Mouse (Mus musculus) lung, postnatal 0 days (tissue): ENCODE measurements around the gene Pdgfb. TPM values are rescaled to one million over a fixed set of nuclear protein-coding genes. Genes with fewer than 3 reads are reported as not detected.

Experiments
- ATAC-seq: fragments of 200-750 bp; cut with Nextera tagmentation; 2 replicates; pipeline ENCODE4 v1.8.0; 2017; ENCODE audit warnings: moderate library complexity
- DNase-seq: peaks from one replicate; pipeline ENCODE4 v3.0.0-alpha.2; 2016; ENCODE audit warnings: low spot score
- H3K27ac ChIP-seq: fragments of 300-500 bp; sonication (generic); 2 replicates; pipeline ENCODE4 v1.5.1; 2014; ENCODE audit warnings: antibody characterized with exemption, mild to moderate bottlenecking, low read length, mixed read lengths
- H3K27me3 ChIP-seq: fragments of 300-500 bp; sonication (generic); replicated peaks from 2 replicates; pipeline ENCODE4 v1.6.1; 2014; ENCODE audit warnings: low read length, mixed read lengths; ENCODE audit not compliant: insufficient read depth
- H3K36me3 ChIP-seq: fragments of 300-500 bp; sonication (generic); 2 replicates; pipeline ENCODE4 v1.6.1; 2014; ENCODE audit warnings: low read length, mixed read lengths; ENCODE audit not compliant: insufficient read depth
- H3K4me1 ChIP-seq: fragments of 300-500 bp; sonication (generic); 2 replicates; pipeline ENCODE4 v1.6.1; 2014; ENCODE audit warnings: antibody characterized with exemption, low read depth, low read length, mixed read lengths; ENCODE audit not compliant: insufficient read depth
- H3K4me2 ChIP-seq: fragments of 300-500 bp; sonication (generic); replicated peaks from 2 replicates; pipeline ENCODE4 v1.6.1; 2014; ENCODE audit warnings: low read depth, mild to moderate bottlenecking, low read length, moderate library complexity, mixed read lengths
- H3K4me3 ChIP-seq: fragments of 300-500 bp; sonication (generic); 2 replicates; pipeline ENCODE4 v1.5.1; 2014; ENCODE audit warnings: low read depth, low read length
- H3K9ac ChIP-seq: fragments of 300-500 bp; sonication (generic); replicated peaks from 2 replicates; pipeline ENCODE4 v1.6.1; 2014; ENCODE audit warnings: low read depth, mild to moderate bottlenecking
- H3K9me3 ChIP-seq: fragments of 300-500 bp; sonication (generic); 2 replicates; pipeline ENCODE4 v1.6.1; 2016; ENCODE audit warnings: low read length, mixed read lengths
- CTCF ChIP-seq: IDR thresholded peaks from 2 replicates; pipeline ENCODE4 v1.5.1; 2016; ENCODE audit warnings: antibody characterized with exemption, mild to moderate bottlenecking
- EP300 ChIP-seq: IDR thresholded peaks from 2 replicates; pipeline ENCODE4 v1.6.1; 2016; ENCODE audit warnings: antibody characterized with exemption, mild to moderate bottlenecking, control low read depth
- WGBS: fragments of 180-500 bp; shearing (Covaris S2); extraction: QIAGEN DNeasy Blood & Tissue Kit; methylation state at CpG from one replicate; pipeline ENCODE4 v1.1.7; 2014; 5-methylcytosine and 5-hydroxymethylcytosine counted together
- polyA plus RNA-seq: library from polyadenylated mRNA; unstranded; fragments of >200 nt; fragmentation: Nextera tagmentation; extraction: Ambion mirVana; gene quantifications from 2 replicates; pipeline ENCODE4 v1.2.1, GENCODE M21; 2015

The Pdgfb gene
- polyA plus RNA-seq, 1 experiment from 2014 or later, result 10.5 TPM

GRCm38 (mm10) chr15:80047973-80048372 lies 33.2 kb upstream of the Pdgfb start:
- Histone ChIP-seq H3K9me3 (no peaks in the 10 kb centered on the region), H3K27ac (no peak overlapping the region), H3K4me2 (no peak overlapping the region), H3K36me3 (no peaks in the 10 kb centered on the region), H3K4me1 (no peaks in the 10 kb centered on the region), H3K4me3 (no peak overlapping the region), H3K9ac (no peak overlapping the region), H3K27me3 (no peaks in the 10 kb centered on the region)
- ATAC-seq (no peak), DNase-seq (no peak)
- TF ChIP-seq EP300, result no peak
- no peak for TF ChIP-seq CTCF
- WGBS, result 38% methylated on average over 3 of the region's 5 CpGs

DNA sequence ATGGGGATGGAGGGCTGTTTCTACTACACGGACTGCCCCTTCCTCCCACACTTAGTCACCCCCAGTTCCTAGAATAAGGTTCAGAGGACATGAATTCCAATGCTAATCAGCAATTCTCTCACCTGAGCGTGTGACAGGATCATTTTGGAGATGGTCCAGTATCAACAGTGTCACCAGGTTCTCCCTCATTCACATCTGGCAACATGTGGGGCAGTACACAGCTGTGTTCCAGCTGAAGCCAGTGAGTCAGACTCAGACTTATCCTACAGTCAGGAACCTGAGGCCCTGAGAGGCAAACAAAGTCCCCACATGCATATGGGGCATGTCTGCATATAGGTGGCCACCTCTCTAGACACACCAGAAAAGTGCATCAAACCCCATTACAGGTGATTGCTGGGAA lies 32.5 kb upstream of the Pdgfb start:
- TF ChIP-seq EP300, result no peak
- TF ChIP-seq CTCF, result no peak
- Histone ChIP-seq H3K9ac (no peak overlapping the region), H3K4me1 (no peaks in the 10 kb centered on the region), H3K36me3 (no peaks in the 10 kb centered on the region), H3K9me3 (no peaks in the 10 kb centered on the region), H3K4me2 (no peak overlapping the region), H3K27me3 (no peaks in the 10 kb centered on the region), H3K27ac (no peak overlapping the region), H3K4me3 (no peak overlapping the region)
- DNase-seq, result no peak
- 48% methylated on average over 2 of the region's 2 CpGs for WGBS
- ATAC-seq, result no peak

DNA sequence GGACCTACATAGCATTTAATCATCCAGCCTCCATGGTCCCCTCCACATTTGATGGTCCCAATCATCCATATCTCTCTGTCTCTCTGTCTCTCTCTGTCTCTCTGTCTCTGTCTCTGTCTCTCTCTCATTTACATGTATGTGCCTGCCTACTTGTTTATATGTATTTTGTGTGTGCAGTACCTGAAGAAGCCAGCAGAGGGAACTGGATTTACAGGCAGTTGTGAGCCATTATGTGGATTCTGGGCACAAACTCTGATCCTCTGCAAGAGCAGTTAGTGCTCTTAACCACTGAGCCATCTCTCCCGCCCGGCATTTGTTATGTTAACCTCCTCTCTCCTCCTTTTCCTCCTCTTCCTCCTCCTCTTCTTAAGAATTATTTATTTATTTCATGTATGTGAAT lies 31.0 kb upstream of the Pdgfb start:
- no peak for ATAC-seq
- Histone ChIP-seq H3K9me3 (no peaks in the 10 kb centered on the region), H3K27me3 (no peaks in the 10 kb centered on the region), H3K4me3 (no peak overlapping the region), H3K4me2 (no peak overlapping the region), H3K27ac (no peak overlapping the region), H3K9ac (no peak overlapping the region), H3K36me3 (no peaks in the 10 kb centered on the region), H3K4me1 (no peaks in the 10 kb centered on the region)
- no peak for TF ChIP-seq EP300
- no peak; the same call in 1 of the 2 replicates for TF ChIP-seq CTCF
- no peak for DNase-seq
- 98% methylated on average over 2 of the region's 2 CpGs for WGBS

- no peak for ATAC-seq
Measured at GRCm38 (mm10) chr15:80044249-80044648, 29.5 kb upstream of the Pdgfb start.

DNA sequence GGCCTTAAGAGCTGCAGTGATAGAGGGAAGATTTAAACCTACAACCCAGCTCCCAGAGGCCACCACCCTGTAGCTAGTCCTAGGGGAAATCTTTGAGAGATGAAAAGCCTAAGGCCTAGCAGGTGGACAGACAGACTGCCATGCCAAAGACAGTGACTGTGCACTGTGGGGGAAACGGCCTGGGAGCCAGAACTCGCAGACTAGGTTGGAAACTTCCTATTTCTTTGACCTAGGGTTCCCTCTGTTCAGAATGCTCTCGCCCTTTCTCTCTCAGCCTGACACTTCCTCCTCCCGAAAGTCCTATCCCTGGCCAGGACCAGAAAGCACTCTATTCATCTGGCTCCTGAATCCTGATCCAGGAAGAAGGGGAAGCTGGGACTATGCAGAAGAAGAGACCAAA lies 27.4 kb upstream of the Pdgfb start:
- Histone ChIP-seq H3K27ac (no peak overlapping the region), H3K9ac (no peak overlapping the region), H3K27me3 (no peaks in the 10 kb centered on the region), H3K4me1 (no peaks in the 10 kb centered on the region), H3K36me3 (no peaks in the 10 kb centered on the region), H3K9me3 (no peaks in the 10 kb centered on the region), H3K4me3 (no peak overlapping the region), H3K4me2 (no peak overlapping the region)
- DNase-seq (no peak), ATAC-seq (no peak)
- 59% methylated on average over 4 of the region's 4 CpGs for WGBS
- no peak for TF ChIP-seq CTCF
- TF ChIP-seq EP300, result no peak

More at GRCm38 (mm10) chr15:80044249-80044648, 29.5 kb upstream of the Pdgfb start:
- no peak for TF ChIP-seq EP300
- no peak for TF ChIP-seq CTCF
- WGBS, result 82% methylated on average over 10 of the region's 10 CpGs
- H3K36me3 ChIP-seq, result no peaks in the 10 kb centered on the region
- H3K27me3 ChIP-seq, result no peaks in the 10 kb centered on the region
- DNase-seq, result no peak
- H3K4me3 ChIP-seq, result no peak overlapping the region
- H3K27ac ChIP-seq, result no peak overlapping the region
- H3K9me3 ChIP-seq, result no peaks in the 10 kb centered on the region
- H3K4me1 ChIP-seq, result no peaks in the 10 kb centered on the region
- no peak overlapping the region for H3K4me2 ChIP-seq
- no peak overlapping the region for H3K9ac ChIP-seq

- WGBS, result 95% methylated on average over 2 of the region's 2 CpGs
- H3K27ac ChIP-seq, result no peak overlapping the region
- H3K4me1 ChIP-seq, result no peaks in the 10 kb centered on the region
- TF ChIP-seq EP300, result no peak
- no peak for TF ChIP-seq CTCF
- no peaks in the 10 kb centered on the region for H3K27me3 ChIP-seq
- H3K4me2 ChIP-seq, result no peak overlapping the region
- H3K9ac ChIP-seq, result no peak overlapping the region
- no peaks in the 10 kb centered on the region for H3K9me3 ChIP-seq
- no peak for DNase-seq
- H3K36me3 ChIP-seq, result no peaks in the 10 kb centered on the region
- ATAC-seq, result no peak
- no peak overlapping the region for H3K4me3 ChIP-seq
Measured at GRCm38 (mm10) chr15:80038110-80038391, 23.3 kb upstream of the Pdgfb start.
